Mouse (Mus musculus): Measurements from ENCODE around the gene Uspl1.

DNA sequence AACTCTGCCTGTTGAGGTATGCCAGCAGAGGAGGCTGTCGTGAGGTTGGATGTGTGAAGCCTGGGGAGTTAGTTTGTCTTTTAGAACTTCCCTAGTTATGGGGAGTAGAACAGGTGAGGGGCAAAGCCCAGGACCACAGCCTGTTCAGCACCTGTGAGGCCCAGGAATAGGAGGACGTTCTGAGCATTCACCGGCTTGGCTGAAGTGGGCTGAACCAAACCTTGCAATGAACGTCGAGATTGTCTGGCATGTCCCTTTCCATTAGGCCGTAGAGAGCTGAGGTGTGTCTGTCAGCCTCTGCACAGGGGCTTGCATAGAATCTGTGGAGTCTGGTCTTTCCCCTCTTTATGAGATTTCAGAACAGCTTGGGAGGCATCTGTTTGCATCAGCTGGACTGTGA lies 23.5 kb downstream of the Uspl1 start:
- TF ChIP-seq CTCF (IDR thresholded peaks at IDR 0.05; ENCODE audit: low read depth) (no peak), EP300 (optimal IDR thresholded peaks at IDR 0.05) (no peak)

Data from stomach, postnatal 0 days (tissue).